Mouse (Mus musculus): ENCODE measurements around the gene Pnpla8.
"Not testable (repeated sequence)": the region's sequence is repeated elsewhere in the genome, so short reads cannot be mapped to it uniquely, and the experiment has no call there.

Pnpla8 gene

GRCm38 (mm10) chr12:44269311-44269831, 48.2 kb downstream of the Pnpla8 start:
- DNase-seq (ENCODE audit: low spot score): peak; percentile 85

- no peak for DNase-seq (ENCODE audit: low spot score)
Measured at GRCm38 (mm10) chr12:44274125-44274835, 53.1 kb downstream of the Pnpla8 start.

GRCm38 (mm10) chr12:44280147-44280546, 59.0 kb downstream of the Pnpla8 start:
- not testable (repeated sequence) for DNase-seq (ENCODE audit: low spot score)

GRCm38 (mm10) chr12:44281534-44281933, 60.4 kb downstream of the Pnpla8 start:
- no peak for DNase-seq (ENCODE audit: low spot score)

GRCm38 (mm10) chr12:44283378-44283777, 62.2 kb downstream of the Pnpla8 start:
- DNase-seq (ENCODE audit: low spot score): no peak

- DNase-seq (ENCODE audit: low spot score): no peak
Measured at GRCm38 (mm10) chr12:44286992-44287391, 65.8 kb downstream of the Pnpla8 start.

- no peak for DNase-seq (ENCODE audit: low spot score)
Measured at GRCm38 (mm10) chr12:44292281-44292680, 71.1 kb downstream of the Pnpla8 start.

GRCm38 (mm10) chr12:44300793-44301192, 79.6 kb downstream of the Pnpla8 start:
- no peak for DNase-seq (ENCODE audit: low spot score)

- DNase-seq (ENCODE audit: low spot score): no peak
Measured at GRCm38 (mm10) chr12:44304012-44304411, 82.8 kb downstream of the Pnpla8 start.

GRCm38 (mm10) chr12:44304869-44305268, 83.7 kb downstream of the Pnpla8 start:
- no peak for DNase-seq (ENCODE audit: low spot score)

- no peak for DNase-seq (ENCODE audit: low spot score)
Measured at GRCm38 (mm10) chr12:44308221-44308620, 87.1 kb downstream of the Pnpla8 start.

GRCm38 (mm10) chr12:44315212-44315611, 94.0 kb downstream of the Pnpla8 start:
- no peak for DNase-seq (ENCODE audit: low spot score)

- DNase-seq (ENCODE audit: low spot score): no peak
Measured at GRCm38 (mm10) chr12:44325091-44325490, 103.9 kb downstream of the Pnpla8 start.

GRCm38 (mm10) chr12:44327452-44327851, 106.3 kb downstream of the Pnpla8 start:
- DNase-seq (ENCODE audit: low spot score): no peak

GRCm38 (mm10) chr12:44328381-44329315, 107.5 kb downstream of the Pnpla8 start, which contains the start of gene Nrcam:
TSS of gene Nrcam (plus strand) at chr12:44328885.
- peak; percentile 40 for DNase-seq (ENCODE audit: low spot score)

GRCm38 (mm10) chr12:44329316-44330215, 108.4 kb downstream of the Pnpla8 start:
- DNase-seq (ENCODE audit: low spot score): peak; percentile 11

GRCm38 (mm10) chr12:44330216-44330719, 109.1 kb downstream of the Pnpla8 start:
- no peak for DNase-seq (ENCODE audit: low spot score)

GRCm38 (mm10) chr12:44337136-44337640, 116.0 kb downstream of the Pnpla8 start:
- no peak for DNase-seq (ENCODE audit: low spot score)

GRCm38 (mm10) chr12:44338195-44338622, 117.0 kb downstream of the Pnpla8 start:
- no peak for DNase-seq (ENCODE audit: low spot score)

GRCm38 (mm10) chr12:44344075-44344474, 122.9 kb downstream of the Pnpla8 start:
- no peak for DNase-seq (ENCODE audit: low spot score)

- DNase-seq (ENCODE audit: low spot score): no peak
Measured at GRCm38 (mm10) chr12:44345251-44345650, 124.1 kb downstream of the Pnpla8 start.

All from ovary, postnatal 36 days (tissue).